ENCODE assay signal across 19 mouse cellular contexts in genomic region chr14:45497116-45497515, GRCm38 (mm10). TPM values are rescaled to one million over a fixed set of nuclear protein-coding genes. Genes with fewer than 3 reads are reported as not detected.
"Had no signal": no experiment of that assay in that cellular context is flagged by ENCODE, and none has a peak within 500 bp of the region (broad histone marks: within the 10 kb centered on the region; RNA-seq: fewer than 3 reads in every experiment).

No protein-coding gene starts in this region.

- H3K4me1 ChIP-seq: lung, embryonic 15.5 days; midbrain, embryonic 10.5 days; midbrain, embryonic 12.5 days had no signal

- H3K9me3 ChIP-seq: lung, embryonic 15.5 days; neural tube, embryonic 13.5 days; neural tube, embryonic 15.5 days had no signal

- H3K9ac ChIP-seq: lung, embryonic 15.5 days; midbrain, embryonic 12.5 days; neural tube, embryonic 13.5 days; neural tube, embryonic 15.5 days had no signal

- H3K27me3 ChIP-seq: lung, embryonic 15.5 days; midbrain, embryonic 12.5 days; neural tube, embryonic 13.5 days; neural tube, embryonic 15.5 days had no signal

- DNase-seq: lung, adult 2 months; lung, postnatal 4 days; midbrain, embryonic 14.5 days; retina, postnatal 1 day; right cerebral cortex, adult 18-20 months; right cerebral cortex, postnatal 25 days; right cerebral cortex, postnatal 4 days; spleen, adult 18-20 months; thymus, adult 18-20 months; thymus, postnatal 14 days; thymus, postnatal 36 days had no signal

- H3K27ac ChIP-seq: lung, embryonic 15.5 days; midbrain, embryonic 10.5 days; midbrain, embryonic 12.5 days; neural tube, embryonic 13.5 days; neural tube, embryonic 15.5 days had no signal

- H3K4me3 ChIP-seq: lung, embryonic 15.5 days; midbrain, embryonic 10.5 days; midbrain, embryonic 12.5 days; myocyte; neural tube, embryonic 13.5 days; neural tube, embryonic 15.5 days had no signal

RNA-seq across cellular contexts. Expression of gene Fermt2, which starts 32.8 kb away (rescaled TPM):
- total RNA-seq: megakaryocyte, adult 5-6 weeks; megakaryocyte-erythroid progenitor cell, adult 5-6 weeks had no signal
